Mouse (Mus musculus): ENCODE measurements around the gene Nupr1l.
"Not testable (repeated sequence)": the region's sequence is repeated elsewhere in the genome, so short reads cannot be mapped to it uniquely, and the experiment has no call there.

The Nupr1l gene

GRCm38 (mm10) chr5:129908242-129908965 lies at the start of gene Nupr1l:
Gene Nupr1l, plus strand, starts transcription at chr5:129908540.
- peak; percentile 79 to 84 for DNase-seq (ENCODE audit: low spot score in 2 of 2)

DNA sequence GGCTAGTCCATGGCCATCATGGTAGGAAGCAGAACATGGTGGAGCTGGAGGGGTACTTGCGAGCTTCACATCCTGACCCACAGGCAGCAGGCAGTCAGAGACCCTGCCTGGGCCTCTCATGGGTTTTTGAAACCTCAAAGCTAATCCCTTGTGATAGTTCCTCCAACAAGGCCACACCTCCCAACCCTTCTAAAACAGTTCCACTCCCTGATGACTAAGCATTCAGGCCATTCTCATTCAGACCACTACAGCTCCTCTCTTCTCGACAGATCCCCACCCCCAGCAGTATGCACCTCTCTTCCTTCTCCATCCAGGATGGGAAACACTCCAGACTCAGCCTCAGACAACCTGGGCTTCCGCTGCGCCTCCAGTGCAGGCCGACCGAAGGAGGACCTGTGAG lies 46.0 kb upstream of the Nupr1l start:
- no peak for DNase-seq (ENCODE audit: low spot score in 2 of 2)

GRCm38 (mm10) chr5:129864467-129864866 lies 43.9 kb upstream of the Nupr1l start:
- DNase-seq (ENCODE audit: low spot score in 2 of 2): peak; percentile 26 to 32

- DNase-seq (ENCODE audit: low spot score in 2 of 2): no peak
Measured at GRCm38 (mm10) chr5:129865841-129866240, 42.5 kb upstream of the Nupr1l start.

DNA sequence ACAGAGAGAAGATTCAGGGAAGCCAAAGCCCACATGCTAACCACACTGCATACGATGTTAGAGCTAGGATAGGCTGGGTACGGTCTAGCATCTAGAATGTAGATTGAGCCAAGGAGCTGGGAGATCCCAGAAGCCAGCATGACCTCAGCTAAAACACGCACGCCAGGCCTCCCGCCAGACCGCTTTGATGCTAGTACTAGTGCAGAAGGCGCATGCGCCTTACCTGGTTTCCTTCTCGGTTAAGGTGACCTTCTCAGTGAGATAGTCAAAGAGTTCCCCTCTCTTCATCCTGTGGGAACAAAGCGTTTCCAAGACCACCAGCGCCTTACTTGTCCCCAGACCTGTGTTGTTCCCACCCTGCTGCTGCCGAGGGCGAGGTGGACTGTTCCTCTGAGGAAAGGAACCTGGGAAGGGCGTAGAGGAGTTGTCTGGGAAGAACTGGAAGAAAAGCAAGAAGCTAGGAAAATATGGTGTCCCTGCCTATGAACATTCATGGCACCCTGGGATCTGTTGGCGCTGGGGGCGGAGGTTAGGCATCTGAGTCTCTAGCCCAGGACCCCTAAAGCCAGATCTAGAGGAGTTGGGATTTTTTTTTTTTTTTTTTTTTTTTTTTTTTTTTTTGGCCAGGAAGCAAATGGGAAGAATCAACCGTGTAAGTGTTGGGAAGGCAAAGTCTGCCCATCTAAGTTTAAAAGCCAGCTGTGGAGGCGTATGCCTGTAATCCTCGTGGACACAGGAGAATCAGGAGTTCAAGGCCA lies 38.9 kb upstream of the Nupr1l start:
- no peak for DNase-seq (ENCODE audit: low spot score in 2 of 2)

GRCm38 (mm10) chr5:129871238-129871637 lies 37.1 kb upstream of the Nupr1l start:
- no peak for DNase-seq (ENCODE audit: low spot score in 2 of 2)

- no peak for DNase-seq (ENCODE audit: low spot score in 2 of 2)
Measured at GRCm38 (mm10) chr5:129873942-129874341, 34.4 kb upstream of the Nupr1l start.

DNA sequence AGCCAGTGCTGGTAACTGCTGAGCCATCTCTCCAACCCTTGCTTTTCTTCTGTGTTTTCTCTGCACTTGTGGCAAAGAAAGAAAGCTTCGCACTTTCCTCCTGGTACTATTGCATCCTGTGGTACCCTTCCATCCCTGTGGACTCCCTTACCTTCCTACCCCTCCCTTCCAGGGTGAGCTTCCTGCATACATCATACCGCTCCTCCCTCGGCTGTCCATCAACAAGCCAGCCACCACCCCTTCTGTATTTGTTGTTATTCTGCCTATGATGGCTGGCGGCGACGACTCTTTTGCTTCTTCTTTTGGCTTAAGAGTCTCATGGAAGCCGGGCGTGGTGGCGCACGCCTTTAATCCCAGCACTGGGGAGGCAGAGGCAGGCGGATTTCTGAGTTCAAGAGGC lies 33.2 kb upstream of the Nupr1l start:
- no peak for DNase-seq (ENCODE audit: low spot score in 2 of 2)

- peak in 1 of 2 experiments; percentile 23 for DNase-seq (ENCODE audit: low spot score in 2 of 2)
Measured at GRCm38 (mm10) chr5:129877731-129878455, 30.4 kb upstream of the Nupr1l start.

GRCm38 (mm10) chr5:129878946-129879345 lies 29.4 kb upstream of the Nupr1l start:
- peak in 1 of 2 experiments; percentile 24 for DNase-seq (ENCODE audit: low spot score in 2 of 2)

DNA sequence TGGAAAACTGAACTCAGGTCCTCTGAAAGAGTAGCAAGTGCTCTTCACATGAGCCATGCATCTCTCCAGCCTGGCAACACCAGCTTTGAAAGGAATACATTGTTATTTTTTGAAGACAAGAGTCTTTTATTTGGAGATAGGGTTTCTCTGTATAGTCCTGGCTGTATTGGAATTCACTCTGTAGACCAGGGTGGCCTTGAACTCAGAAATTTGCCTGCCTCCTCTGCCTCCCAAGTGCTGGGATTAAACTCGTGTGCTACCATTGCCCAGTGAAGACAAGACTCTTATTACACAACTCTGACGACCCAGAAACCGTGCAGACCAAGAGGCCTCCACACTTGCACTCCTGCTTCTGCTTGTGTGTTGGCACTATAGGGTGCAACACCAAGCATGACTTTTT lies 28.5 kb upstream of the Nupr1l start:
- no peak for DNase-seq (ENCODE audit: low spot score in 2 of 2)

DNA sequence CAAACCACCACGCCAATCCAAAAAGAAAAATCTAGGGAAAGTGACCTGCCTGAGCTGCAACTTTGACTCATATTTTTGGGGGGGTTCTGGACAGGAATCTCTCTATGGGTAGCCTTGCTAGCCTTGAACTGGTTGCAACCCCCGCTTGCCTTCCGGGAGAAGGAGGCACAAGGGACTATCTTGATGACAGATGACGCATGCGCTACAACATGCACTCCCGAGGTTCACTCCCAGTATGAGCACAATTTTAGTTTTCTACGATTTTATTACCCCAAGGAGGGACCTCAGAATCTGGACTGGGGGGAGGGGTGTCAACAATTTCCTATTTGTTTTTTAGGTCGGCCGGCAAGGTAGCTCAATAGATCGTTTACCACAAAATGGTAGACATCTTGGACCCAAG lies 22.1 kb upstream of the Nupr1l start:
- DNase-seq (ENCODE audit: low spot score in 2 of 2): no peak

GRCm38 (mm10) chr5:129886911-129887636 lies 21.3 kb upstream of the Nupr1l start, which contains the start of gene Chchd2:
Gene Chchd2, minus strand, starts transcription at chr5:129887470.
- peak; percentile 91 to 96 for DNase-seq (ENCODE audit: low spot score in 2 of 2)

DNA sequence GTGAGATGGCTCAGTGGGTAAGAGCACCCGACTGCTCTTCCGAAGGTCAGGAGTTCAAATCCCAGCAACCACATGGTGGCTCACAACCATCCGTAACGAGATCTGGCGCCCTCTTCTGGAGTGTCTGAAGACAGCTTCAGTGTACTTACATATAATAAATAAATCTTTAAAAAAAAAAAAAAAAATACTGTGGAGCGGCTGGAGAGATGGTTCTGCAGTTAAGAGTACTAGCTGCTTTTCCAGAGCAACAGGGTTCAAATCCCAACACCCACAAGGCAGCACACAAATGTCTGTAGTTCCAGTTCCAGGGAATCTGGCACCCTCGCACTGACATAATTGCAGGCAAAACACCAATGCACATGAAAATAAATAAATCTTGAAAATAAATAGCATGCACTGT lies 17.9 kb upstream of the Nupr1l start:
- DNase-seq (ENCODE audit: low spot score in 2 of 2): not testable (repeated sequence)

DNA sequence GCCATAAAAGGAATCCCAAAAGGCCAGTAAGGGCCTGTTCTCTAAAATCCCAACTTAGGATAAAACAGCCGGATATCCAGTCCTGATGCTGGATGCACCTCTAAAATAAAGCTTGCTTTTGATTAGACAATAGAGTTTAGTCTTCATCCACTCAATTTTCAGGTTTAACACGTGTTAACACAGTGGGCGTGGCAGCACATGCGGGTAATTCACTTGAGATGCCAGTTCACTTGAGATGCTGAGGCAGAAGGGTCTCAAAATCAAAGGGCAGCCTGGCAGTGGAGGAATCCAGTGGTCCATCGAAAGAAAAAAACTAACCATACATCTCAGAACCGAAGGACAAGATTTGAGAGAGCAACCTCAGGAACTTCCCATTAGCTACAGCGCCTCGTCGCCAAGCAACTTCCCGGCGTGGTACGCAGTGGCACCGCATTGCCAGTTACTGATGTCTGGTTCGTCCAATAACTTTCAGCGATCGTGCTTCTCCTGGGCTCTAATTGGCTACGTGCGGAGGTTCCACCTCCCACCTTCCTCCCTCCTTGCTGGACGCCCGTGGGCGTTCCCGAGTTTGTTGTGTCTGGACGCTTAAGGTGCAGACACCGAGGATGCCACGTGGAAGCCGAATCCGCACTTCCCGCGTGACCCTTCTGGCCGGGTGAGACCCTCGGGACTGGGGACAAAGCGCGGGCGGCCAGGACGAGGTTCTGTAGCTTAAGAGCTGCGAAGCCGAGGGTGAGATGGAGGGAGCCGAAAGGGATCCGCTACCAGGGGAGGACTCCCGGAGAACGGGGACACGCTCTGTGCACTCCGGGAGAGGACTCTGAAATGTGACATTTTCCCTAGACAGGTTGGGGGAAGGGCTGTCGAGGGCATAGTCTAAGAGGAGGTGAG lies 12.9 kb upstream of the Nupr1l start, which contains the start of gene Zbed5:
Zbed5 (plus strand) TSS at position 526 of the 891 bp plus-strand sequence.
- peak; percentile 86 to 88 for DNase-seq (ENCODE audit: low spot score in 2 of 2)

DNA sequence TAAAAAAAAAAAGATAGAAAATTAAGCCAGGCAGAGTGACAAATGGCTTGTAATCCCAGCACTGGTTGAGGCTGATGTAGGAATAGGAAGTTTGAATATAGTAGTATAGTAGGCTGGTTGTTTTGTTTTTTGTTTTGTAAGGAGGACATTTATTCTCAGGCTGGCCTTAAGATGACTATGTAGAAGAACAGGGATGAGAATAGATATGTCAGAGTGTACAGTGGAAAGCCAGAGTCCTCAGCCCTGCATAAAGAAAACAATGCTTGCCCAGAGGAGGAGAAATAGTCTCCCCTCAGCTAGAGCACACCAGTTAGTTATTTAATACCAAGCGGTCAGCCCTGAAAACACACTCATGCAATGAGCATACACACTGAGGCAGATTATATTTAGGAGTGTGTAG lies 9.9 kb upstream of the Nupr1l start, which contains the start of gene Phkg1:
Phkg1 (minus strand) TSS at position 101 of the 400 bp plus-strand sequence.
- no peak for DNase-seq (ENCODE audit: low spot score in 2 of 2)

DNA sequence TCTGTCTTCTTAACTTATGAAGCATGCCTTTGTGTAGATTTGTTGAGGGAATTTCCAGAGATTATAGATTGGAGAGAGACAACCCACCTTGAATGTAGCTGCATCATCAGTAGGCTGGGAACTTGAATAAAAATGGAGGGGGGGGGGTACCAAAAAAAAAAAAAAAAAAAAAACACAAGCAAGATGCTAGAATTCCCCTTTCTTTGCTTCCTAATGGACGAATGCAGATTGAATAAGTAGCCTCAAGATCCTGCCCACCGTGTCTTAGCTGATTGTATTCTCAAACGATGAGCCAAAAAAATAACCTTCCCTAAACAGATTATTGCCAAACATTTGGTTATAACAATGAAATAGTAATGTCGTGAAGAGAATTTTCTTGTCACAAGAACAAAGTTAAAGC lies 565 bp upstream of the Nupr1l start:
- DNase-seq (ENCODE audit: low spot score in 2 of 2): no peak

GRCm38 (mm10) chr5:129909147-129909546 lies 807 bp downstream of the Nupr1l start:
- no peak for DNase-seq (ENCODE audit: low spot score in 2 of 2)

DNA sequence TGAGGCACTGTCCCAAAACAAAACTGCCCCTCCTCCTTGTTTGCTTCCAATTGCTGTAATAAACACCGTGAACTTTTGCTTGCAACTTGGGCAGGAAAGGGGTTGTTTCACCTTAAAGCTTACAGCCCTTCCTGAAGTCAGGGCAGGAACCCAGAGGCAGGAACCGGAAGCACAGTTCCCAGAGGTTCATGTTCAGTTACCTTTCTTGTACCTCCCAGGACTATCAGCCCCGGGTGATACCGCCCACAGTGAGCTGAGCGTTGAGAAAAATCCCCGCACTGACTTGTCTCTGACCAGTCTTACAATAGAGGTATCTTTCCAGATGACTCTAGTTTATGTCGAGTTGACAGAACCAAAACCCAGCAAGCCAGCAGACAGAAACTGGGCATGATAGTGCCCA lies 1.3 kb downstream of the Nupr1l start:
- no peak for DNase-seq (ENCODE audit: low spot score in 2 of 2)

- no peak for DNase-seq (ENCODE audit: low spot score in 2 of 2)
Measured at GRCm38 (mm10) chr5:129914024-129914423, 5.7 kb downstream of the Nupr1l start.

All from right cerebral cortex, postnatal 36 days (tissue).